Mouse (Mus musculus): ENCODE measurements around the gene Znhit6. TPM values are rescaled to one million over a fixed set of nuclear protein-coding genes. Genes with fewer than 3 reads are reported as not detected.

Znhit6 gene
- polyA plus RNA-seq, 1 experiment from 2014 or later, result 32.4 TPM

DNA sequence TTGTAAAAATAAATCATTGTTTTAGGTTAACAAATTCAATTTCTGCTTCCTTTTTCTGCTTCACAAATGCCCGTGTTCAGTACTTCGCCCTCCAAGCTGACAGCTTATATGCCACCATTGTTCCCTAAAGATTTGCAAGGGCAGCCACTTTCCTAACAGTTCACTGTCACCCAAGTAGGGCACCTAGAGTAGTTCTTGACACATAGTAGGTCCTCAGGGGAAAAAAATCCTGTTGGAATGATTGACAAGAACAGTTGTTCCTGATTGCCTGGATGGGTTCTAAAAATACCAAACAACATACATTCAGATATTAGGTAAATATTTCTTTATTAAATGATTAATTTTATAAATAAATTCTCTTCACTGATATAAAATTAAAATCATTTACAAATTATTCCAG, 70.7 kb downstream of the Znhit6 start:
- no peak overlapping the region for H3K9ac ChIP-seq (replicated peaks; ENCODE audit: low read depth, low read length)
- H3K27me3 ChIP-seq (ENCODE audit: control insufficient read depth, insufficient read depth, low read length), result peaks cover 5% of the 10 kb centered on the region
- no peak overlapping the region for H3K27ac ChIP-seq (ENCODE audit: low read depth, low read length)
- no peak overlapping the region for H3K4me3 ChIP-seq (ENCODE audit: low read depth, low read length)
- H3K9me3 ChIP-seq (ENCODE audit: control insufficient read depth, low read length), result no peaks in the 10 kb centered on the region
- no peaks in the 10 kb centered on the region for H3K36me3 ChIP-seq (ENCODE audit: control insufficient read depth, insufficient read depth, low read length)
- WGBS, result 23% methylated on average over 2 of the region's 2 CpGs
- H3K4me1 ChIP-seq (ENCODE audit: control insufficient read depth, insufficient read depth, low read length), result peaks cover 21% of the 10 kb centered on the region
- no peak for ATAC-seq (ENCODE audit: low read depth)
- H3K4me2 ChIP-seq (ENCODE audit: low read depth, low read length), result no peak overlapping the region

DNA sequence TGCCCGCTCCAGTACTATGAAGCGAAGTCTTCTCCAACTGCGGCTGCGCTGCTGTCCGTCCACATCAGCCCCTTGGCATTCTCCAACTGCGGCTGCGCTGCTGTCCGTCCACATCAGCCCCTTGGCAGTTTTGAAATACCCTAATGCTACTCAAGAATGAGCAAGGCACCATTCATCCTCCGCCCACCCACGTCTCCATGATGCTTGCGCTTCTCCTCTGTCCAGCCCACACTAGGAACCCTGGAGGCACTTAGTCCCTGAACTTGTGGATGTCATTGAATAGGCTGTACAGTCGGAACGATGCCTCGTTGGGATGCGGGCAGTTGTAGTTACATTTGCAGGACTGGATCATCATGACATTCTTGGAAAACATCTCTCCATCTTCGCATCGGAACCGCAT, 71.4 kb downstream of the Znhit6 start:
- H3K9me3 ChIP-seq (ENCODE audit: control insufficient read depth, low read length), result no peaks in the 10 kb centered on the region
- H3K9ac ChIP-seq (replicated peaks; ENCODE audit: low read depth, low read length), result no peak overlapping the region
- WGBS, result 79% methylated on average over 18 of the region's 18 CpGs
- ATAC-seq (ENCODE audit: low read depth), result no peak
- no peak overlapping the region for H3K27ac ChIP-seq (ENCODE audit: low read depth, low read length)
- H3K36me3 ChIP-seq (ENCODE audit: control insufficient read depth, insufficient read depth, low read length), result no peaks in the 10 kb centered on the region
- H3K4me3 ChIP-seq (ENCODE audit: low read depth, low read length), result no peak overlapping the region
- no peak overlapping the region for H3K4me2 ChIP-seq (ENCODE audit: low read depth, low read length)
- peaks cover 28% of the 10 kb centered on the region for H3K4me1 ChIP-seq (ENCODE audit: control insufficient read depth, insufficient read depth, low read length)
- H3K27me3 ChIP-seq (ENCODE audit: control insufficient read depth, insufficient read depth, low read length), result peaks cover 7% of the 10 kb centered on the region

DNA sequence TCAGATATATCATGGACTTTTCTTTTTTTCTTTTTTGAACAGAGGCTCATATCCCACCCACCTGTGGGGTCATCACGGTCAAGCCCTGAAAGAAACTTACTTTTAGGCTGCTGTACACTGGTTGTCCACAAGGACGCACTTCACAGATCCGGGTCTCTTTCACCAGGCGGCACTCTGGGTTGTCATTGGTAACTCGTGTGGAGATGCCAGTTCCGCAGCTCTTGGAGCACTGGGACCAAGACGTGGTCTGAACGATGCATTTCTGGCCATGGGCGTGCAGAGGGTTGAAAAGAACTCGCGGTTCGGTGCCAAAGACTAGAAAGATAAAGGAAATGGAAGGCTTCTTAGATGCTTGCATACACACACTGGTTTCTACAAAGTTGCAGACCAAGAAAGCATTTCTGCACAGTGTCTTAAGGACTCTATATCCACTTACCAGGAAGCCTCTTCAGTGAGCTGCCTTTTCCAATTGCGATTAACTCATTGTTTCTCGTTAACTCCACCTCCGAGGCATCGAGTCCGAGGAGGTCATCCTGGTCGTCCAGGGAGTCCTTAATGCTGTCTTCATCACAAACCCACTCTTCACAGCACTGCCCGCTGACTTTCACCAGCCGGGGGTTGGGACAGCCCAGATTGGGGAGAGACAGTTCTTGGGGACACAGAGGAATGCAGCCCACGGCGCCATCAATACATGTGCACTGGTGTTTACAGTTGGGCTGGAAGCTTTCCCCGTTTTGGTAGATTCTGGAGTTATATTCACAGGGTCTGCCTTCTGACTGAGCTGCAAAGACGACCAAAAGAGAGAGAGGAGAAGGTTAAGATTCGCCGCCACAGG, 72.3 kb downstream of the Znhit6 start:
- no peak for ATAC-seq (ENCODE audit: low read depth)
- H3K9ac ChIP-seq (replicated peaks; ENCODE audit: low read depth, low read length), result 0 out of 2 replicates have a peak overlapping the region, but pooled peaks have one; percentile 22
- 15% methylated on average over 26 of the region's 26 CpGs for WGBS
- peak overlapping the region; percentile 47 for H3K4me3 ChIP-seq (ENCODE audit: low read depth, low read length)
- H3K27me3 ChIP-seq (ENCODE audit: control insufficient read depth, insufficient read depth, low read length), result peaks cover 11% of the 10 kb centered on the region
- no peaks in the 10 kb centered on the region for H3K36me3 ChIP-seq (ENCODE audit: control insufficient read depth, insufficient read depth, low read length)
- peaks cover 37% of the 10 kb centered on the region for H3K4me1 ChIP-seq (ENCODE audit: control insufficient read depth, insufficient read depth, low read length)
- H3K27ac ChIP-seq (ENCODE audit: low read depth, low read length), result no peak overlapping the region
- peak overlapping the region; percentile 87; the same call in 1 of the 2 replicates for H3K4me2 ChIP-seq (ENCODE audit: low read depth, low read length)
- H3K9me3 ChIP-seq (ENCODE audit: control insufficient read depth, low read length), result no peaks in the 10 kb centered on the region

DNA sequence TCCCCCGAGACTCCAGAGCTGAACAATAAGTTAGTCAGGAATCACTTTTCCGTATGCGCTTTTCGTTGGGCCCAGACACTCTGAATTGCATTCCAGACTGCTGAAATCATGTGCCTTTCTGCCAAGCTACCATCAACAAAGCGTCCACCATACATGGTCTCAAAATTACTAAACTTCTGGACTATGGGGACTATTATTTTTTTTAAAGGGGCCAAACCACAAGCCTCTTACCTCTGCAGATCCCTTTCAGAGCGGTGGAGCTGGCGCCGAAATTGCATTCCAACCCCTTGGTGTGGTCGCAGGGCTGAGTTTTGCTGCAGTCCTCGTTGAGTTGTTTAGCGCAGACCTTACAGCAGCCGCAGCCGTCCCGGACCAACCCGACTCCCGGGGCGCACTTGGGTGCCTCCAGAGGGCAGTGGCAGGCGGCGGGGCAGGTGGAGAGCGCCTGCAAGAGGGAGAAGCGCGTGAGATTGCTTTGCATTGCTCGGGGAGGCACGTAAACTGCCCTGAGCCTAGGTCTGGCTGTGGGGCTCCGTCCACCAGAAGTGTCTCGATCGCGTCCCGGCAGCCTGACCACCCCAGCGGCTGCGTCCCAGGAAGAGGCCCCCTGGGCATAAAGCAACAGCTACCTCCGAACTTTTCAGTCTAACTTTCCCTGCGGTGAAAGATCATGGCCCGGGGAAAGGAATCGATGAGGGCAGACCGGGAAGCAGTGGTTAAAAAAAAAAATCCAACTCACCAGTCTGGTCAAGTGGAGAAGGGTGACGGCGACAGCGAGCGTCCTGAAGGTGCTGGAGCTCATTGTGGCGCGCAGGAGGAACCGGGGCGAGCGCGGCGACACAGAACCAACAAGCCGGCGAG, 73.2 kb downstream of the Znhit6 start:
- no peaks in the 10 kb centered on the region for H3K9me3 ChIP-seq (ENCODE audit: control insufficient read depth, low read length)
- H3K4me1 ChIP-seq (ENCODE audit: control insufficient read depth, insufficient read depth, low read length), result peaks cover 40% of the 10 kb centered on the region
- H3K4me3 ChIP-seq (ENCODE audit: low read depth, low read length), result peak overlapping the region; percentile 47
- H3K9ac ChIP-seq (replicated peaks; ENCODE audit: low read depth, low read length), result peak overlapping the region; percentile 41
- H3K27me3 ChIP-seq (ENCODE audit: control insufficient read depth, insufficient read depth, low read length), result peaks cover 11% of the 10 kb centered on the region
- H3K36me3 ChIP-seq (ENCODE audit: control insufficient read depth, insufficient read depth, low read length), result no peaks in the 10 kb centered on the region
- under 1% methylated on average over 47 of the region's 49 CpGs for WGBS
- ATAC-seq (ENCODE audit: low read depth), result peak; percentile 16; the same call in 1 of the 2 replicates
- H3K27ac ChIP-seq (ENCODE audit: low read depth, low read length), result peak overlapping the region; percentile 31; the same call in 1 of the 2 replicates
- peak overlapping the region; percentile 87 for H3K4me2 ChIP-seq (ENCODE audit: low read depth, low read length)

DNA sequence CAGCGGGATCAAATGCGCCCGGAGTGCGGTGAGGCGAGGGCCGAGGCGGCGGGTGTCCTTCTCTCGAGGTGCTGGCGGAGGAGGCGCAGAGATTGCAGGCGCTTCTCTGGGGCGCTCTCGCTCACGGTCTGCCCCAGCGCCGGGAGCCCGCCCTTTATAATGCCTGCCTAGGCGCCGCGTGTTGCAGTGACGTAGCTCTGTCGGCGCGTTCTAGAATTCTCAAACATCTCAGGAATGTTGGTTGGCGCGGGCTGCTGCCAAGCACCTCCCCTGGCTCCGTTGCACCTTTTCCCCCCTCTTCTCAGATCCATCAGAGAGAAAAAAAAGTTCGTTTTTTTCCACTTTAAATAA, 73.8 kb downstream of the Znhit6 start, which contains the start of gene Ccn1:
Ccn1 (minus strand) TSS at position 130 of the 351 bp plus-strand sequence.
- Histone ChIP-seq H3K9me3 (ENCODE audit: control insufficient read depth, low read length) (no peaks in the 10 kb centered on the region), H3K27ac (ENCODE audit: low read depth, low read length) (peak within 1 kb of the TSS; percentile 31; the same call in 1 of the 2 replicates), H3K4me2 (ENCODE audit: low read depth, low read length) (peak within 1 kb of the TSS; percentile 87), H3K27me3 (ENCODE audit: control insufficient read depth, insufficient read depth, low read length) (peaks cover 11% of the 10 kb centered on the region), H3K4me1 (ENCODE audit: control insufficient read depth, insufficient read depth, low read length) (peaks cover 40% of the 10 kb centered on the region), H3K36me3 (ENCODE audit: control insufficient read depth, insufficient read depth, low read length) (no peaks in the 10 kb centered on the region), H3K4me3 (ENCODE audit: low read depth, low read length) (peak within 1 kb of the TSS; percentile 47), H3K9ac (replicated peaks; ENCODE audit: low read depth, low read length) (peak within 1 kb of the TSS; percentile 41)
- under 1% methylated on average over 19 of the region's 29 CpGs for WGBS
- peak; percentile 54 for ATAC-seq (ENCODE audit: low read depth)

- H3K9me3 ChIP-seq (ENCODE audit: control insufficient read depth, low read length), result no peaks in the 10 kb centered on the region
- H3K27ac ChIP-seq (ENCODE audit: low read depth, low read length), result no peak overlapping the region
- H3K36me3 ChIP-seq (ENCODE audit: control insufficient read depth, insufficient read depth, low read length), result no peaks in the 10 kb centered on the region
- WGBS, result 1% methylated on average over 18 of the region's 18 CpGs
- peak overlapping the region; percentile 41; the same call in 1 of the 2 replicates for H3K9ac ChIP-seq (replicated peaks; ENCODE audit: low read depth, low read length)
- peak overlapping the region; percentile 47 for H3K4me3 ChIP-seq (ENCODE audit: low read depth, low read length)
- H3K4me1 ChIP-seq (ENCODE audit: control insufficient read depth, insufficient read depth, low read length), result peaks cover 40% of the 10 kb centered on the region
- H3K4me2 ChIP-seq (ENCODE audit: low read depth, low read length), result peak overlapping the region; percentile 87
- peaks cover 11% of the 10 kb centered on the region for H3K27me3 ChIP-seq (ENCODE audit: control insufficient read depth, insufficient read depth, low read length)
- no peak for ATAC-seq (ENCODE audit: low read depth)
Measured at GRCm38 (mm10) chr3:145650298-145651011, 74.5 kb downstream of the Znhit6 start.

DNA sequence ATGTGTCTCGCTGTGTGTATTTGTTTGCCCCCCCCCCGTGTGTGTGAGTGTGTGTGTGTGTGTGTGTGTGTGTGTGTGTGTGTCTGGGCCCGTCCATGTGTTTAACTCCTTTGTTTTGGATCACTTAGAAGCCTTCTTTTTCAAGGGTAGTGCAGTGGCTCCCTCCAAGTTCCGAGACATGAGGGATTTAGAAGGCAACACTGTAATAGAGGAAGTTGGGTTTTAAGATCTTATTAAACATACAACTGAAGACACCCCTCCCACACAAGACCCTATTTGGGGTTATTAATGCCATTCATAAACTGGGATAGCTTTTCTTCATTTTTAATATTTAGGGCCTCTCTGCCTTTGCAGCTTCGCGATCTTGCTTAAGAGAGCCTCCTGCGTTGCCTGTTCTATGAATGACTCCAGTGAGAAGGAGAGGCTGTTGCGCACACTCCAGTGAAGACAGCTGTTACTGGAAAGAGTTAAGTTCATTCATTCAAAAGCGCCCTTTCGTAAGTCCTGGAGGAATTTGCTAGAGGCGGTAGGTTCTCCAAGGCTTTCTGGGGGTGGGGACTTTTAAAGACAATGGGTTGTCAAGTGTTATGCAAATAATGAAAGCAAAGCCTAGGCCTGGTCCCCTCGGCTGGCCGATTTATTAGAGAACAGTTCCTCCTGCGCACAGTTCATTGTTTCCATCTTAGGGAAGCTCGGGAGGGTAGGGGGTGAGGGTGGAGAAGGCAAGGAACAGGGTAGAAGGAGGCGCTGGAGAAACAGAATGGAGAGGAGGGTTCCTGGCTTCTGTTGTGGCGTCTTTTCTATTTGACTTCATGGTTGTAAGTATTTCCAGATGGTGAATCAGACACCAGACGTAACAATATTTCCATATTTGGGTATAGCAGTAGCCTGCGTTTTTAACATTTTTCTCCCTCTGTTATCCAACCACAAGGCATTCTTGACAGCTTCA, 75.3 kb downstream of the Znhit6 start:
- WGBS, result 6% methylated on average over 18 of the region's 19 CpGs
- Histone ChIP-seq H3K9ac (replicated peaks; ENCODE audit: low read depth, low read length) (no peak overlapping the region), H3K4me2 (ENCODE audit: low read depth, low read length) (peak overlapping the region; percentile 87), H3K9me3 (ENCODE audit: control insufficient read depth, low read length) (no peaks in the 10 kb centered on the region), H3K27me3 (ENCODE audit: control insufficient read depth, insufficient read depth, low read length) (peaks cover 11% of the 10 kb centered on the region), H3K27ac (ENCODE audit: low read depth, low read length) (no peak overlapping the region), H3K4me1 (ENCODE audit: control insufficient read depth, insufficient read depth, low read length) (peaks cover 40% of the 10 kb centered on the region), H3K4me3 (ENCODE audit: low read depth, low read length) (no peak overlapping the region), H3K36me3 (ENCODE audit: control insufficient read depth, insufficient read depth, low read length) (no peaks in the 10 kb centered on the region)
- ATAC-seq (ENCODE audit: low read depth), result no peak

DNA sequence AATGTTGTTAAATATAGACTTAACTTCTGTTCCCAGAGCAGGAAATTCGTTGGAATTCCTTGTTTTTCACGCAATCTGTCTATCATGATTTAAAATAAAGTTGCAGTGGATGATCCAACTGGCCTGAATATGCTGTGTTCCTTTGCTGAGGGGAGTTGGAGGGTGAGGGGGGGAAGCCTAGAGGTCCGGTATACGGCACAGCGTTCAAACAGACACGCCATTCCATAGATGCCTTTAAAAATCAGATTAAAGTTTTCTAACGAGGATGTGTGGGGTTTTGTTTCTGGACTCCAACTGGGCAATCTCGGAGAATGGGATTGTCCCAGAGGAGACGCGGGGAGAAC, 75.9 kb downstream of the Znhit6 start:
- 0 out of 2 replicates have a peak overlapping the region, but pooled peaks have one; percentile 21 for H3K9ac ChIP-seq (replicated peaks; ENCODE audit: low read depth, low read length)

More for the DNA sequence above, 75.9 kb downstream of the Znhit6 start:
- Histone ChIP-seq H3K27me3 (ENCODE audit: control insufficient read depth, insufficient read depth, low read length) (peaks cover 11% of the 10 kb centered on the region), H3K27ac (ENCODE audit: low read depth, low read length) (no peak overlapping the region), H3K4me3 (ENCODE audit: low read depth, low read length) (no peak overlapping the region), H3K36me3 (ENCODE audit: control insufficient read depth, insufficient read depth, low read length) (no peaks in the 10 kb centered on the region), H3K9me3 (ENCODE audit: control insufficient read depth, low read length) (no peaks in the 10 kb centered on the region), H3K4me1 (ENCODE audit: control insufficient read depth, insufficient read depth, low read length) (peaks cover 40% of the 10 kb centered on the region), H3K4me2 (ENCODE audit: low read depth, low read length) (peak overlapping the region; percentile 4; the same call in 1 of the 2 replicates)
- no peak for ATAC-seq (ENCODE audit: low read depth)
- WGBS, result 4% methylated on average over 10 of the region's 10 CpGs
